Mouse (Mus musculus): Measurements from ENCODE around the gene Tmbim6. TPM values are rescaled to one million over a fixed set of nuclear protein-coding genes. Genes with fewer than 3 reads are reported as not detected.
"Not testable (repeated sequence)": the region's sequence is repeated elsewhere in the genome, so short reads cannot be mapped to it uniquely, and the experiment has no call there.

Gene Tmbim6
- polyA plus RNA-seq, 2 experiments: 216 to 296 TPM

DNA sequence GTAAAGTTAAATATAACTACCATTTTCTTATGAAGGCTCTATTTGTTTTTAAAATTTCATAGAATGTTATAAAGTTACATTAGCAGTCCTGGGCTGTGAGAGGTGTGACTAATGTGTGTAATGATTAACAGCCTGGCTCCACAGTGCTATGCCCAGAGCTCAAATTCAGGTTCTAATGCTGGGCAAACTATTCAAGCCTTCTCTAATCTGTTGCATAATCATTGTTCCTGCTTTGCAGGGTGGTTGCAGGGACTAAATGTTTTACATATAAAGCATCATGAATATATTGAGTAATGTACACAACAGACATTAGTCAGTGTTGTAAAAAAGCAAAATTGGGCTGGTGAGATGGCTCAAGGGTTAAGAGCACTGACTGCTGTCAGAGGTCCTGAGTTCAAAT lies 9.8 kb upstream of the Tmbim6 start:
- Histone ChIP-seq H3K4me2 (replicated peaks; ENCODE audit: low read depth, low read length, severe bottlenecking) (no peak overlapping the region), H3K9ac (ENCODE audit: low read depth, low read length, severe bottlenecking) (no peak overlapping the region), H3K27me3 (ENCODE audit: control insufficient read depth, insufficient read depth, low read length) (no peaks in the 10 kb centered on the region), H3K4me1 (ENCODE audit: control insufficient read depth, insufficient read depth, low read length) (peaks cover 8% of the 10 kb centered on the region), H3K27ac (replicated peaks; ENCODE audit: low read depth, low read length) (no peak overlapping the region), H3K9me3 (ENCODE audit: control insufficient read depth, low read length) (no peaks in the 10 kb centered on the region), H3K36me3 (ENCODE audit: control insufficient read depth, insufficient read depth, low read length) (no peaks in the 10 kb centered on the region), H3K4me3 (replicated peaks; ENCODE audit: low read length) (no peak overlapping the region)
- DNase-seq (ENCODE audit: low spot score) (no peak), ATAC-seq (ENCODE audit: low FRiP score, low read depth) (no peak)
- no peak for TF ChIP-seq POLR2A (IDR thresholded peaks at IDR 0.05; ENCODE audit: borderline replicate concordance, extremely low read depth, insufficient read depth, insufficient read length)

DNA sequence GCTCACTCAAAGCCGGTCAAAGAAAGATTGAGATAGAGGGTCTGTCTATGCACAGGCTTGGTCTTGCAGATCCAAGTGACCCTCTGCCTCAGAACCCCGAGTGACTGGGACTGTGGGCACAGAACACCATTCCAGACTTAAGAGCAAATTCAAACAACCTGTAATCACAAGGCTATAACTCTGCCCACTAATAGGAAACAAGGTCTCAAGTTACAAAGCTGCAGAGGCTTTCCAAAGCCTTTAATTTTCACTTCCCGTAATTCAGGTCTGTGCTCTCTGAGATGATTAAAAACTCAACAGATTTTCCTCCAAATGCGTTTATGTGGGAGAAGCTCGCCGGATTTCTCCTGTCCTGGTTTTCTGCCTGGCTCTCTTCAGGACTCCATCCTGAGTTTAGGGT lies 8.6 kb upstream of the Tmbim6 start:
- peaks cover 8% of the 10 kb centered on the region for H3K4me1 ChIP-seq (ENCODE audit: control insufficient read depth, insufficient read depth, low read length)
- no peaks in the 10 kb centered on the region for H3K9me3 ChIP-seq (ENCODE audit: control insufficient read depth, low read length)
- TF ChIP-seq POLR2A (IDR thresholded peaks at IDR 0.05; ENCODE audit: borderline replicate concordance, extremely low read depth, insufficient read depth, insufficient read length): no peak
- DNase-seq (ENCODE audit: low spot score): no peak
- no peak overlapping the region for H3K9ac ChIP-seq (ENCODE audit: low read depth, low read length, severe bottlenecking)
- no peaks in the 10 kb centered on the region for H3K27me3 ChIP-seq (ENCODE audit: control insufficient read depth, insufficient read depth, low read length)
- H3K4me3 ChIP-seq (replicated peaks; ENCODE audit: low read length): no peak overlapping the region
- ATAC-seq (ENCODE audit: low FRiP score, low read depth): no peak
- H3K36me3 ChIP-seq (ENCODE audit: control insufficient read depth, insufficient read depth, low read length): no peaks in the 10 kb centered on the region
- H3K27ac ChIP-seq (replicated peaks; ENCODE audit: low read depth, low read length): 0 out of 2 replicates have a peak overlapping the region, but pooled peaks have one; percentile 19
- 14% methylated on average over 6 of the region's 6 CpGs for WGBS
- H3K4me2 ChIP-seq (replicated peaks; ENCODE audit: low read depth, low read length, severe bottlenecking): no peak overlapping the region

DNA sequence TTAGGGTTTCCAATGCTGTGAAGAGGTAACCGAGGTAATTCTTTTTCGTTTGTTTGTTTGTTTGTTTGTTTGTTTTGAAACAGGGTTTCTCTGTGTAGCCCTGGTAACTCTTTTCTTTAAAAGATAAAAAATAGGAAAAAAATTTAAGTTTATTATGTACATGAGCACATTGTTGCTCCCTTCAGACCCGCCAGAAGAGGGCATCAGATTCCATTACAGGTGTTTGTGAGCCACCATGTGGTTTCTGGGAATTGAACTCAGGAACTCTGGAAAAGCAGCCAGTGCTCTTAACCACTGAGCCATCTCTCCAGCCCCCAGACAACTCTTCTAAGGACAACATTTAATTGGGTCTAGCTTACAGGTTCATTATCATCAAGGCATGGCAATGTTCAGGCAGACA lies 6.6 kb upstream of the Tmbim6 start:
- not testable (repeated sequence) for H3K9ac ChIP-seq (ENCODE audit: low read depth, low read length, severe bottlenecking)
- WGBS: 72% methylated on average over 3 of the region's 3 CpGs

DNA sequence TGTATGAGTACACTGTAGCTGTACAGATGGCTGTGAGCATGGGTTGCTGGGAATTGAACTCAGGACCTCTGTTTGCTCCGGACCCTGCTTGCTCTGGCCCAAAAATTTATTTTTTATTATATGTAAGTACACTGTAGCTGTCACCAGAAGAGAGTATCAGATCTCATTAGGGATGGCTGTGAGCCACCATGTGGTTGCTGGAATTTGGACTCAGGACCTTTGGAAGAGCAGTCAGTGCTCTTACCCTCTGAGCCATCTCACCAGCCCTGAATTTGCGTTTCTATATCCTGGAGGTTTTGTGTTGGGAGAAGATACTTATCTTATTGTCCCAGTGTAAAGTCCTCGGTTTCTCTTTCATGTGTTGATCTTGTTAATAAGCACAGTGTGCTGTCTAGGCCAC lies 5.9 kb upstream of the Tmbim6 start:
- 78% methylated on average over 3 of the region's 3 CpGs for WGBS
- Histone ChIP-seq H3K4me2 (replicated peaks; ENCODE audit: low read depth, low read length, severe bottlenecking) (no peak overlapping the region), H3K9me3 (ENCODE audit: control insufficient read depth, low read length) (no peaks in the 10 kb centered on the region), H3K27ac (replicated peaks; ENCODE audit: low read depth, low read length) (no peak overlapping the region), H3K27me3 (ENCODE audit: control insufficient read depth, insufficient read depth, low read length) (no peaks in the 10 kb centered on the region), H3K36me3 (ENCODE audit: control insufficient read depth, insufficient read depth, low read length) (no peaks in the 10 kb centered on the region), H3K9ac (ENCODE audit: low read depth, low read length, severe bottlenecking) (no peak overlapping the region), H3K4me3 (replicated peaks; ENCODE audit: low read length) (no peak overlapping the region), H3K4me1 (ENCODE audit: control insufficient read depth, insufficient read depth, low read length) (peaks cover 8% of the 10 kb centered on the region)
- DNase-seq (ENCODE audit: low spot score): no peak
- TF ChIP-seq POLR2A (IDR thresholded peaks at IDR 0.05; ENCODE audit: borderline replicate concordance, extremely low read depth, insufficient read depth, insufficient read length): no peak
- no peak for ATAC-seq (ENCODE audit: low FRiP score, low read depth)

More for the DNA sequence above, 6.6 kb upstream of the Tmbim6 start:
- not testable (repeated sequence) for H3K4me2 ChIP-seq (replicated peaks; ENCODE audit: low read depth, low read length, severe bottlenecking); ATAC-seq (ENCODE audit: low FRiP score, low read depth); DNase-seq (ENCODE audit: low spot score); H3K27me3 ChIP-seq (ENCODE audit: control insufficient read depth, insufficient read depth, low read length); H3K4me1 ChIP-seq (ENCODE audit: control insufficient read depth, insufficient read depth, low read length); H3K36me3 ChIP-seq (ENCODE audit: control insufficient read depth, insufficient read depth, low read length); H3K4me3 ChIP-seq (replicated peaks; ENCODE audit: low read length); H3K9me3 ChIP-seq (ENCODE audit: control insufficient read depth, low read length); H3K27ac ChIP-seq (replicated peaks; ENCODE audit: low read depth, low read length)

DNA sequence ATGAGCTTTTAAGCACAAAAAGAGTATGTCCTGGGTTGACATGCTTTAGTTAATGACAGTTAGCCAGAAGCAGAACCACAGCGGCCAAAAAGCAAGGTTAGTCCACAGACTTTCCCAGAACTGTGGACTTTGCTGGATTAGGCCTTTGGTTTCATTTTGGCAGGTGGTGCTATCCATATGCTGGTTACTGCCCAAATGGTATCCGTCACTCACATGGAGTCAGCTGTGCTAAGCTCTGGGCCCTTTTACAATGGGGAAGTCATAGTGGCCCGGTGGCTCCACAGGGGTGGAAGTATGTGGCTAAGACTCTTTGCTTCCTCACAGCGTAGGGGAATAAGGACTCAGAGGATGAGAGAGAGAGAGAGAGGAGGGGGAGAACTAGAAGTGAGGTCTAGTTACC lies 4.7 kb upstream of the Tmbim6 start:
- TF ChIP-seq POLR2A (IDR thresholded peaks at IDR 0.05; ENCODE audit: borderline replicate concordance, extremely low read depth, insufficient read depth, insufficient read length): no peak
- H3K4me3 ChIP-seq (replicated peaks; ENCODE audit: low read length): no peak overlapping the region
- H3K4me2 ChIP-seq (replicated peaks; ENCODE audit: low read depth, low read length, severe bottlenecking): no peak overlapping the region
- DNase-seq (ENCODE audit: low spot score): no peak
- H3K9ac ChIP-seq (ENCODE audit: low read depth, low read length, severe bottlenecking): no peak overlapping the region
- peaks cover 12% of the 10 kb centered on the region for H3K4me1 ChIP-seq (ENCODE audit: control insufficient read depth, insufficient read depth, low read length)
- no peak overlapping the region for H3K27ac ChIP-seq (replicated peaks; ENCODE audit: low read depth, low read length)
- no peaks in the 10 kb centered on the region for H3K36me3 ChIP-seq (ENCODE audit: control insufficient read depth, insufficient read depth, low read length)
- 73% methylated on average over 4 of the region's 4 CpGs for WGBS
- no peaks in the 10 kb centered on the region for H3K9me3 ChIP-seq (ENCODE audit: control insufficient read depth, low read length)
- ATAC-seq (ENCODE audit: low FRiP score, low read depth): no peak
- no peaks in the 10 kb centered on the region for H3K27me3 ChIP-seq (ENCODE audit: control insufficient read depth, insufficient read depth, low read length)

All from limb, embryonic 14.5 days (tissue).